Mouse (Mus musculus) midbrain, embryonic 16.5 days (tissue): ENCODE results near the gene Cd320. TPM values are rescaled to one million over a fixed set of nuclear protein-coding genes. Genes with fewer than 3 reads are reported as not detected.
"Not testable (repeated sequence)": the region's sequence is repeated elsewhere in the genome, so short reads cannot be mapped to it uniquely, and the experiment has no call there.

Experiments
- ATAC-seq: fragments of 200-750 bp; cut with Nextera tagmentation; 2 replicates; pipeline ENCODE4 v1.8.0; 2017; ENCODE audit warnings: moderate TSS enrichment
- H3K27ac ChIP-seq: fragments of 300-500 bp; sonication (generic); 2 replicates; pipeline ENCODE4 v1.5.1; 2014; ENCODE audit warnings: mild to moderate bottlenecking, low read length, mixed read lengths
- H3K27me3 ChIP-seq: fragments of 300-500 bp; sonication (generic); 2 replicates; pipeline ENCODE4 v1.6.1; 2014; ENCODE audit warnings: low read depth, low read length, mixed read lengths; ENCODE audit not compliant: control insufficient read depth, insufficient read depth
- H3K36me3 ChIP-seq: fragments of 300-500 bp; sonication (generic); 2 replicates; pipeline ENCODE4 v1.6.1; 2014; ENCODE audit warnings: mild to moderate bottlenecking, low read length, moderate library complexity, mixed read lengths; ENCODE audit not compliant: control insufficient read depth, insufficient read depth
- H3K4me1 ChIP-seq: fragments of 300-500 bp; sonication (generic); 2 replicates; pipeline ENCODE4 v1.6.1; 2014; ENCODE audit warnings: mild to moderate bottlenecking, low read length, mixed read lengths; ENCODE audit not compliant: control insufficient read depth, insufficient read depth
- H3K4me2 ChIP-seq: fragments of 300-500 bp; sonication (generic); 2 replicates; pipeline ENCODE4 v1.6.1; 2014; ENCODE audit warnings: mild to moderate bottlenecking, low read length, mixed read lengths
- H3K4me3 ChIP-seq: fragments of 300-500 bp; sonication (generic); 2 replicates; pipeline ENCODE4 v1.5.1; 2014; ENCODE audit warnings: low read depth, mild to moderate bottlenecking, low read length, moderate library complexity, mixed read lengths
- H3K9ac ChIP-seq: fragments of 300-500 bp; sonication (generic); 2 replicates; pipeline ENCODE4 v1.6.1; 2014; ENCODE audit warnings: low read depth, low read length, mixed read lengths
- H3K9me3 ChIP-seq: fragments of 300-500 bp; sonication (generic); replicated peaks from 2 replicates; pipeline ENCODE4 v1.6.1; 2014; ENCODE audit warnings: mild to moderate bottlenecking, low read length, mixed read lengths; ENCODE audit not compliant: control insufficient read depth, poor library complexity, severe bottlenecking
- WGBS: fragments of 180-500 bp; shearing (Covaris S2); extraction: QIAGEN DNeasy Blood & Tissue Kit; methylation state at CpG from one replicate; pipeline ENCODE4 v1.1.7; 2014; 5-methylcytosine and 5-hydroxymethylcytosine counted together
- polyA plus RNA-seq: library from polyadenylated mRNA; unstranded; fragments of >200 nt; fragmentation: Nextera tagmentation; extraction: Ambion mirVana; gene quantifications from 2 replicates; pipeline ENCODE4 v1.2.1, GENCODE M21; 2015

Cd320 gene
- polyA plus RNA-seq, 1 experiment from 2014 or later, result 52.4 TPM

DNA sequence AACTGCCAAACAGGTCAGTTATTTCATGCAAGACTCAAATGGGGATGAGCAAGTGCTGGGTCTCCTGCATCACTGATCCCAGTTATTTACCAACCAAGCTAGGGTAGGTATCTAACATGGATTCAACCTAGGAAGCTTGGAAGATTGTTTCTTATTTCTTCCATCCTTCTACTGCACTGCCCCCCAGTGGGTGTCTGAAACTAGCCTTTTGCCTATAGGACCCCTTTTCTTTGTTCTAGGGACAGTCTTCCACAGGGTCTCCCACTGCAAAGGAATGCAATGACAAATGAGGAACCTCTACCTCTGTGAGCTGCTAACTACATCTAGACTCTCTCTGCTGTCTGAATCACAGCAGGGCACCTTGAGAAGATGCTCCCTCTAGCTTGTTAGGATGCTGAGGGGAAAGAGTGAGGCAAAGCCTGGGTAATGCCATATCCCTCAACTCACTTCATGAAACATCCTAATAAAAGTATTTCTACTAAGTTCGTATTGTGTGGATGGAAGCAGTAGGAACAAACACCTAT is 20.4 kb upstream of the Cd320 start:
- no peak overlapping the region for H3K4me2 ChIP-seq
- no peak overlapping the region for H3K9ac ChIP-seq
- 91% methylated on average over 1 of the region's 1 CpGs for WGBS
- no peaks in the 10 kb centered on the region for H3K9me3 ChIP-seq
- peaks cover 11% of the 10 kb centered on the region; the same call in 1 of the 2 replicates for H3K36me3 ChIP-seq
- peaks cover 40% of the 10 kb centered on the region for H3K4me1 ChIP-seq
- no peak overlapping the region for H3K27ac ChIP-seq
- no peak for ATAC-seq
- no peak overlapping the region for H3K4me3 ChIP-seq
- H3K27me3 ChIP-seq, result no peaks in the 10 kb centered on the region

DNA sequence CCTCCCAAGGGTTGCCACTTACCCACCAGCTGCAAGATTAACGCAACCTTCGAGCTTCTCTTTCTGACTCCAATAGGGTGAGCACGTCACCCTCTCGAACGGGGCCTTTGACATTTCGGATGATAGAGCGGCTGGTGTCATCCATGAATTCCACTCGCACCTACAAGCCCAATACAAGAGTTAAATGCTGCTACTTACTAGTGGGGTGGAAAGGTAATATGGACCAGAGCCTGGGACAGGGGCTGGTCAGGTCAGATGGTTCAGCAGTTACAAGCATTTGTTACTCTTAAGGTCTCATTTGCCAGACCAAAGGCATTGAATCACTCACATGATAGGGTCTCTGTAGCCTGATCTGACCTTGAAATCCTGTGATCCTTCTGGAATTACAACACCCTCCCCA is 19.7 kb upstream of the Cd320 start:
- Histone ChIP-seq H3K4me3 (peak overlapping the region; percentile 80), H3K9ac (peak overlapping the region; percentile 81), H3K4me1 (peaks cover 37% of the 10 kb centered on the region), H3K36me3 (peaks cover 11% of the 10 kb centered on the region; the same call in 1 of the 2 replicates), H3K4me2 (peak overlapping the region; percentile 76)
- not testable (repeated sequence) for H3K9me3 ChIP-seq, H3K27ac ChIP-seq, ATAC-seq, H3K27me3 ChIP-seq
- 84% methylated on average over 8 of the region's 8 CpGs for WGBS

- Histone ChIP-seq H3K4me3 (peak within 1 kb of the TSS; percentile 80), H3K4me1 (peaks cover 30% of the 10 kb centered on the region), H3K27ac (peak within 1 kb of the TSS; percentile 90), H3K9ac (peak within 1 kb of the TSS; percentile 83), H3K4me2 (peak within 1 kb of the TSS; percentile 89), H3K36me3 (peaks cover 13% of the 10 kb centered on the region; the same call in 1 of the 2 replicates), H3K27me3 (no peaks in the 10 kb centered on the region), H3K9me3 (no peaks in the 10 kb centered on the region)
- ATAC-seq, result peak; percentile 93
- under 1% methylated on average over 51 of the region's 51 CpGs for WGBS
Measured at GRCm38 (mm10) chr17:33824084-33824996, 18.6 kb upstream of the Cd320 start, which contains the start of the genes Rps28 and Ndufa7. TSS of gene Rps28 (minus strand) at chr17:33824562. TSS of gene Ndufa7 (plus strand) at chr17:33824572.

- 8% methylated on average over 6 of the region's 6 CpGs for WGBS
- peak overlapping the region; percentile 80 for H3K4me3 ChIP-seq
- peaks cover 18% of the 10 kb centered on the region; the same call in 1 of the 2 replicates for H3K36me3 ChIP-seq
- H3K27ac ChIP-seq, result peak overlapping the region; percentile 90
- not testable (repeated sequence) for H3K27me3 ChIP-seq, H3K9me3 ChIP-seq, ATAC-seq
- peak overlapping the region; percentile 89 for H3K4me2 ChIP-seq
- H3K9ac ChIP-seq, result peak overlapping the region; percentile 83
- H3K4me1 ChIP-seq, result peaks cover 30% of the 10 kb centered on the region
Measured at GRCm38 (mm10) chr17:33824997-33825330, 17.9 kb upstream of the Cd320 start.

- Histone ChIP-seq H3K36me3 (peaks cover 21% of the 10 kb centered on the region; the same call in 1 of the 2 replicates), H3K27ac (no peak overlapping the region), H3K9ac (no peak overlapping the region), H3K4me2 (peak overlapping the region; percentile 89), H3K9me3 (no peaks in the 10 kb centered on the region), H3K27me3 (no peaks in the 10 kb centered on the region), H3K4me1 (peaks cover 30% of the 10 kb centered on the region), H3K4me3 (peak overlapping the region; percentile 80; the same call in 1 of the 2 replicates)
- WGBS, result 88% methylated on average over 8 of the region's 8 CpGs
- ATAC-seq, result no peak
Measured at GRCm38 (mm10) chr17:33825462-33825861, 17.4 kb upstream of the Cd320 start.

GRCm38 (mm10) chr17:33826850-33827249 is 16.0 kb upstream of the Cd320 start:
- under 1% methylated on average over 3 of the region's 3 CpGs for WGBS
- H3K9ac ChIP-seq, result no peak overlapping the region
- peaks cover 27% of the 10 kb centered on the region for H3K4me1 ChIP-seq
- ATAC-seq, result no peak
- peaks cover 18% of the 10 kb centered on the region for H3K36me3 ChIP-seq
- no peak overlapping the region for H3K4me2 ChIP-seq
- no peak overlapping the region for H3K4me3 ChIP-seq
- H3K27ac ChIP-seq, result no peak overlapping the region
- no peaks in the 10 kb centered on the region for H3K9me3 ChIP-seq
- no peaks in the 10 kb centered on the region for H3K27me3 ChIP-seq

GRCm38 (mm10) chr17:33828892-33829291 is 14.0 kb upstream of the Cd320 start:
- H3K4me1 ChIP-seq, result peaks cover 11% of the 10 kb centered on the region
- no peaks in the 10 kb centered on the region for H3K27me3 ChIP-seq
- no peaks in the 10 kb centered on the region for H3K9me3 ChIP-seq
- WGBS, result 45% methylated on average over 2 of the region's 2 CpGs
- H3K4me3 ChIP-seq, result no peak overlapping the region
- no peak overlapping the region for H3K4me2 ChIP-seq
- ATAC-seq, result no peak
- H3K9ac ChIP-seq, result no peak overlapping the region
- H3K36me3 ChIP-seq, result peaks cover 20% of the 10 kb centered on the region
- no peak overlapping the region for H3K27ac ChIP-seq

- no peak for ATAC-seq
- no peak overlapping the region for H3K27ac ChIP-seq
- H3K4me2 ChIP-seq, result no peak overlapping the region
- WGBS, result 94% methylated on average over 10 of the region's 10 CpGs
- no peak overlapping the region for H3K9ac ChIP-seq
- H3K4me3 ChIP-seq, result no peak overlapping the region
- H3K36me3 ChIP-seq, result peaks cover 20% of the 10 kb centered on the region
- H3K4me1 ChIP-seq, result peaks cover 11% of the 10 kb centered on the region
- no peaks in the 10 kb centered on the region for H3K27me3 ChIP-seq
- H3K9me3 ChIP-seq, result no peaks in the 10 kb centered on the region
Measured at GRCm38 (mm10) chr17:33829561-33829960, 13.3 kb upstream of the Cd320 start.

DNA sequence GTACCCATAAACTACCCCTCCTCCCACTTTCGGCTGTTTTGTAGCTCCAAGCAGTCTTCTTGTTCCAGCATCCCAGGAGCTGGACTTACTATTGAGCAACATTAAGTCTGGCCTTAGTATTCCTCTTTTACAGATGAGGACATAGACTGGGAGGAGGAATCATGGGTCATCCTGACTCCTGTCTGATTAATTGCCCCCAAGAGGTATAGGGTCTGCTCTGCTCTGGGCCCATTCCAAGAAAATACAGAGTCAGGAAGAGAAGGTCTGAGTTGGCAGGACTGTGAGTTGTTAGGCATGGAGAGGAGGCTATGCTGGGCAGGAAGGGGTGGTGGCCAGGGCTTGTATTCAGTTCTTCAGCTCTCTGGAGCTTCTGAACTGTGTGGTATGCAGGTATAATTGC is 1.3 kb downstream of the Cd320 start:
- 82% methylated on average over 1 of the region's 1 CpGs for WGBS
- Histone ChIP-seq H3K36me3 (peaks cover 9% of the 10 kb centered on the region), H3K9me3 (no peaks in the 10 kb centered on the region), H3K4me1 (peaks cover 17% of the 10 kb centered on the region), H3K4me2 (peak overlapping the region; percentile 69), H3K9ac (0 out of 2 replicates have a peak overlapping the region, but pooled peaks have one; percentile 8), H3K27ac (no peak overlapping the region), H3K4me3 (peak overlapping the region; percentile 62; the same call in 1 of the 2 replicates), H3K27me3 (no peaks in the 10 kb centered on the region)
- ATAC-seq, result no peak
